Mouse (Mus musculus) lung, postnatal 0 days (tissue): ENCODE measurements around the gene Hoxb6. TPM values are rescaled to one million over a fixed set of nuclear protein-coding genes. Genes with fewer than 3 reads are reported as not detected.

Source experiments
- ATAC-seq: fragments of 200-750 bp; cut with Nextera tagmentation; 2 replicates; pipeline ENCODE4 v1.8.0; 2017; ENCODE audit warnings: moderate library complexity
- DNase-seq: peaks from one replicate; pipeline ENCODE4 v3.0.0-alpha.2; 2016; ENCODE audit warnings: low spot score
- H3K27ac ChIP-seq: fragments of 300-500 bp; sonication (generic); 2 replicates; pipeline ENCODE4 v1.5.1; 2014; ENCODE audit warnings: antibody characterized with exemption, mild to moderate bottlenecking, low read length, mixed read lengths
- H3K27me3 ChIP-seq: fragments of 300-500 bp; sonication (generic); replicated peaks from 2 replicates; pipeline ENCODE4 v1.6.1; 2014; ENCODE audit warnings: low read length, mixed read lengths; ENCODE audit not compliant: insufficient read depth
- H3K36me3 ChIP-seq: fragments of 300-500 bp; sonication (generic); 2 replicates; pipeline ENCODE4 v1.6.1; 2014; ENCODE audit warnings: low read length, mixed read lengths; ENCODE audit not compliant: insufficient read depth
- H3K4me1 ChIP-seq: fragments of 300-500 bp; sonication (generic); 2 replicates; pipeline ENCODE4 v1.6.1; 2014; ENCODE audit warnings: antibody characterized with exemption, low read depth, low read length, mixed read lengths; ENCODE audit not compliant: insufficient read depth
- H3K4me2 ChIP-seq: fragments of 300-500 bp; sonication (generic); replicated peaks from 2 replicates; pipeline ENCODE4 v1.6.1; 2014; ENCODE audit warnings: low read depth, mild to moderate bottlenecking, low read length, moderate library complexity, mixed read lengths
- H3K4me3 ChIP-seq: fragments of 300-500 bp; sonication (generic); 2 replicates; pipeline ENCODE4 v1.5.1; 2014; ENCODE audit warnings: low read depth, low read length
- H3K9ac ChIP-seq: fragments of 300-500 bp; sonication (generic); replicated peaks from 2 replicates; pipeline ENCODE4 v1.6.1; 2014; ENCODE audit warnings: low read depth, mild to moderate bottlenecking
- H3K9me3 ChIP-seq: fragments of 300-500 bp; sonication (generic); 2 replicates; pipeline ENCODE4 v1.6.1; 2016; ENCODE audit warnings: low read length, mixed read lengths
- CTCF ChIP-seq: IDR thresholded peaks from 2 replicates; pipeline ENCODE4 v1.5.1; 2016; ENCODE audit warnings: antibody characterized with exemption, mild to moderate bottlenecking
- EP300 ChIP-seq: IDR thresholded peaks from 2 replicates; pipeline ENCODE4 v1.6.1; 2016; ENCODE audit warnings: antibody characterized with exemption, mild to moderate bottlenecking, control low read depth
- WGBS: fragments of 180-500 bp; shearing (Covaris S2); extraction: QIAGEN DNeasy Blood & Tissue Kit; methylation state at CpG from one replicate; pipeline ENCODE4 v1.1.7; 2014; 5-methylcytosine and 5-hydroxymethylcytosine counted together
- polyA plus RNA-seq: library from polyadenylated mRNA; unstranded; fragments of >200 nt; fragmentation: Nextera tagmentation; extraction: Ambion mirVana; gene quantifications from 2 replicates; pipeline ENCODE4 v1.2.1, GENCODE M21; 2015

Hoxb6 gene
- polyA plus RNA-seq, 1 experiment from 2014 or later = 7.4 TPM

DNA sequence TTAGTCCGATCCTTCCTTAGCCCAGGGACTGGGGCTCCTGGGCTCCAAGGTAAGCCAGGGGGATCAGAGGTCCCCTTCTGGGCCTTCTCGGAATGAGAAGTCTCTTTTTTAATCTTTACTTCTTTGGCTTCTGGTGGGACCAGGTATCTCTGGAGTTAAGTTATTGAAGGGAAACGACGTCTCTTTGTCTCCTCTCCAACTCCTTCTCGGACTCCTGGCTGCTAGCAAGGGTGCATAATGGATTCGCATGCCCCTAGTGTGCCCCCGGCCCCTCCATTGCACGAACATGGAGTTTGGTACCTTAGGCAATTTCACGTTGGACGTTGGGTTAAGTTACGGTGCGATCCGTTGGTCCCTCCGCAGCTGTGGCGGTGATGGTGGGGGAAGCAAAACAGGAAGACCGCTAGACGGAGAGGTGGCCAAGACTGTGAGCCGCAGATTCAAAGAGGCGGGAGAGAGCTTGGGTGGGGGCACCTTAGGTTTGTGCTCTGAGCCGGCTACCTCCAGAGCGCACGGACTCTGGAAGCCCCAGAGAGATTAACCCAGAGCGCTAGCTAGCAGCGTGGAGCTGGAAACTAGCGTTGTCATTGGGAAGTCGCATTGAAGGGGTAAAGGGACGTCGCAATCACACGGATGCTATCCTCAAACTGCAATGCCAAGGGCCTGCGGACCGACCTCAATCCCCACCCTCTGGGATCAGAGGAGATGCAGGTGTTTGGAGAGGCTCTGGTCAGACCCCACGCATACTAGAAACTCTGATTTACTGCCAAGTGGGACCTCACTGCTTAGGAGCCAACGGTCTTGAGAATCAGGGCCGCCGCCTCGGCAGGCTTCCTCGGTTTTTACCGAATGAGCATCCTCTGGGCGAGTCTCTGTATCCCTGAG is 36.9 kb upstream of the Hoxb6 start:
- Histone ChIP-seq H3K4me3 (no peak overlapping the region), H3K27me3 (peaks cover 79% of the 10 kb centered on the region), H3K27ac (no peak overlapping the region), H3K4me2 (no peak overlapping the region; the same call in 1 of the 2 replicates), H3K4me1 (no peaks in the 10 kb centered on the region), H3K9ac (no peak overlapping the region), H3K9me3 (no peaks in the 10 kb centered on the region), H3K36me3 (no peaks in the 10 kb centered on the region)
- ATAC-seq (no peak), DNase-seq (no peak)
- TF ChIP-seq CTCF (no peak), EP300 (no peak)
- 6% methylated on average over 39 of the region's 39 CpGs for WGBS

DNA sequence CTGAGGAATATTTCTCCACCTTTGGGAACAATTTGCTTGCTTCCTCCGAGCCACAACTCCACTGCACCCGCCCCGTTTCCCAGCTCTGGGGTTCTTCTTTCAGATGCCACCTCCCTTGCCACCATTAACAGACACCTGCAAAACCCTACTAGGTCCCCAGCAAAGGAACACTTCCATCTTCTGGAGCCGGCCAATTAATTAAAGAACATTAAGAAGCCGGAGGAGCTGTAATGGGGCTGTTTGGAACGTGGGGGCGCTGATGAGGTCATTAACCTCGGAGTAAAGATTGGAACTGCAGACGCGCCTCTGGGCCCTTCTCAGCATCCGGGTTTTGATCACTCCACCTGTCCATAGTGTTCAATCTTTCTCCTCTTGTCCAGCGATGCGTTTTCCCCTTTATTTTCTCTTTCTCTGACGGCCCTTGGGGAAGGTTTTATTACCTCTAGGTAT is 36.3 kb upstream of the Hoxb6 start:
- WGBS = 3% methylated on average over 14 of the region's 14 CpGs
- Histone ChIP-seq H3K27me3 (peaks cover 78% of the 10 kb centered on the region), H3K4me3 (no peak overlapping the region), H3K36me3 (no peaks in the 10 kb centered on the region), H3K9ac (no peak overlapping the region), H3K4me1 (no peaks in the 10 kb centered on the region), H3K9me3 (no peaks in the 10 kb centered on the region), H3K4me2 (no peak overlapping the region), H3K27ac (no peak overlapping the region)
- no peak for DNase-seq
- ATAC-seq = no peak
- TF ChIP-seq CTCF = no peak
- no peak for TF ChIP-seq EP300

DNA sequence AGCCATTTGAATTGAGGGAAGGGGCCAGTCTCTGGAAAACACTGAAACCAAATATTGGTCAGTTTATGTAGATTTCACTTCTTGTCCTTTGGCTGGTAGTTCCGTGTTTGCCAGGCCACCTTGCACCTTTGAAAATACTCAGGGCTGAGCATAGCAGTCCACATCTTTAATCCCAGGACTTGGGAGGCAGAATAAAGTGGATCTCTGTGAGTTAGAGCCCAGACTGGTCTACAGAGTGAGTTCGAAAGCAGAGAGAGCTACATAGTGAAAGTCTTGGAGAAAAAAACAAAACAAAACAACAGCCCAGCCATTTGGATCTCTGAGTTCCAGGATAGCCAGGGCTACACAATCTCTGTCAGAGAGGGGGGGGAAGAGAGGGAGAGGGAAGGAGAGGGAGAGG is 35.1 kb upstream of the Hoxb6 start:
- TF ChIP-seq EP300 = no peak
- no peak for TF ChIP-seq CTCF
- DNase-seq = no peak

DNA sequence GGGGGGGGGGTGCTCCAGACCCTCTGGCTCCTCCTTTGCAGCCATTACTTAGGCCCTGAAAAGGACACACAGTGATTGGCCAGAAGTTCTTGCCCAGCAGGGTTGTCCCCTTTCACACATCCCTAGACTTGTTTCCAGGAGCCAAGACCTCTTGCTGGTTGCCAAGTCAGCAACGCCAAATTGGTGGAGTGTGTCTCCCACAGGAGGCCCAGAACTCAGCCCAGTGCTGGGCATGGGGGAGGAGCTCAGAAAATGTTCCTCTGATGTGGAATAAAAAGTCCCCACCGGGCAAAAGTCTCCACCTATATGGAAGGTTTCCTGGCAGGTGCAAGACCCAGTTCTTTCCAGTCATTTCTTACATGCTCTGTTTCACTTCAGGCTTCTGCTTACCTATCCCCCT is 33.2 kb upstream of the Hoxb6 start:
- no peak overlapping the region for H3K4me2 ChIP-seq

More for the DNA sequence above, 35.1 kb upstream of the Hoxb6 start:
- no peak overlapping the region for H3K4me3 ChIP-seq
- H3K9me3 ChIP-seq = no peaks in the 10 kb centered on the region
- H3K9ac ChIP-seq = no peak overlapping the region
- no peak for ATAC-seq
- no peaks in the 10 kb centered on the region for H3K4me1 ChIP-seq
- no peak overlapping the region for H3K4me2 ChIP-seq
- no peak overlapping the region for H3K27ac ChIP-seq
- H3K36me3 ChIP-seq = no peaks in the 10 kb centered on the region
- H3K27me3 ChIP-seq = peaks cover 79% of the 10 kb centered on the region
- WGBS = 31% methylated on average over 2 of the region's 2 CpGs

DNA sequence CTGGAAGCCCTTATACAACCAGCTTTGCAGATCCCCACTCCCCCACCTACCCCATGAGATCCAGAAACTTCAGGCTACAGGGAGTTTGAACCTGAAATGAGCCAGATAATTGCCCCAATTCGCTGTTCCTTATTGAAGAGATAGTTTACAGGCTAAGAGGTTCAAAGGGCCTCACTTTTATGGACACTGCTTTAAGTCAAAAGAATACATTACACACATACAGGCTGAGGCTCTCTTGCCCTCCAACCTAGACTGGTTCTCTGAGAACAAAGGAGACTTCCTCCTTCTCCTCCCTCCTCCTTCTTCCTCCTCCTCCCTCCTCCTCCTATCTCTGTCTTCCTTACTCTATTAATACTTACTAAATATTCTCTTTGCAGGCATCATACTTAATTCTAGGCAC is 32.8 kb upstream of the Hoxb6 start:
- no peak overlapping the region for H3K4me3 ChIP-seq
- H3K27me3 ChIP-seq = peaks cover 79% of the 10 kb centered on the region
- H3K9ac ChIP-seq = no peak overlapping the region
- ATAC-seq (no peak), DNase-seq (no peak)
- no peaks in the 10 kb centered on the region for H3K9me3 ChIP-seq
- no peaks in the 10 kb centered on the region for H3K4me1 ChIP-seq
- no peak overlapping the region for H3K4me2 ChIP-seq
- H3K36me3 ChIP-seq = no peaks in the 10 kb centered on the region
- 17% methylated on average over 1 of the region's 1 CpGs for WGBS
- TF ChIP-seq EP300 (no peak), CTCF (no peak)
- no peak overlapping the region for H3K27ac ChIP-seq

More for the DNA sequence above, 33.2 kb upstream of the Hoxb6 start:
- H3K9me3 ChIP-seq = no peaks in the 10 kb centered on the region
- DNase-seq (no peak), ATAC-seq (no peak)
- no peak overlapping the region for H3K9ac ChIP-seq
- no peak overlapping the region for H3K4me3 ChIP-seq
- H3K27ac ChIP-seq = no peak overlapping the region
- 7% methylated on average over 2 of the region's 2 CpGs for WGBS
- TF ChIP-seq CTCF (no peak), EP300 (no peak)
- H3K4me1 ChIP-seq = no peaks in the 10 kb centered on the region
- H3K36me3 ChIP-seq = no peaks in the 10 kb centered on the region
- H3K27me3 ChIP-seq = peaks cover 79% of the 10 kb centered on the region

DNA sequence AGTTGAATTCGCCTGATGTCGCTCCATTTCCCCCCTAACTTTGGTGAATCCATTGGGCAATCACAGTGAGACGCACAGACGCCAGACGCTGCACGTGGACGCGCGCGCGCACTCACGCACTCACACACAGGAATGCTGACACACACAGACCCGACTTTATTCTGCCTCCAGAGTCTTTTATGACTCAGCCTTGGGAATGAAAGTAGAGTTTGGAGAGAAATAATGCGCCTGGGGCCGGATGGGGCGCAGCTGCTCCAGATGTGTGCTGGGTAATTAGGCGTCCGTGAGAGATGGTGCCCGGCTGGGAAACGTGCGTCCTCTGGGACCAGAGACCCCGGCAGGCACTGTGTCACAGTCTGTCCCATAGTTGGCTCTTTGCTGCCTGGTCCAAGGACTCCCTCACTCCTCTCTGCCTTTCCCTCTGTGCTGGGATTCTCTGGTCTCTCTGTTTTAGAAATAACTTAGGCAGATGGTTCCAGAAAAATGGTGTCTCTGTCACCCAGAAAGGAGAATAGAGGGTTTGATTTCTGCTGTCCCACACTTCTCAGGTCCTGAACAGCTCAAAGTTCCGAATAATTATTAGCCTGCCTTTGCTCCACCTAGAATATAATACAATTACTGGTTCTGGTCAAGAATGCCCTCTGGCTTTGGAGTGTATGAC is 31.8 kb upstream of the Hoxb6 start:
- ATAC-seq (peak; percentile 86), DNase-seq (peak; percentile 87)
- H3K27me3 ChIP-seq = peaks cover 77% of the 10 kb centered on the region

More for the DNA sequence above, 31.8 kb upstream of the Hoxb6 start:
- no peak overlapping the region for H3K9ac ChIP-seq
- no peak overlapping the region for H3K4me2 ChIP-seq
- no peaks in the 10 kb centered on the region for H3K9me3 ChIP-seq
- WGBS = 4% methylated on average over 23 of the region's 23 CpGs
- no peak for TF ChIP-seq CTCF
- no peak for TF ChIP-seq EP300
- H3K36me3 ChIP-seq = no peaks in the 10 kb centered on the region
- H3K4me1 ChIP-seq = no peaks in the 10 kb centered on the region
- no peak overlapping the region for H3K4me3 ChIP-seq
- H3K27ac ChIP-seq = no peak overlapping the region
